Mouse (Mus musculus): ENCODE measurements around the gene Rbp4. TPM values are rescaled to one million over a fixed set of nuclear protein-coding genes. Genes with fewer than 3 reads are reported as not detected.

Rbp4 gene
- polyA plus RNA-seq (2012; rRNA removed; ENCODE audit: low replicate concordance), result 5.7 and 7.3 TPM in 2 replicates

DNA sequence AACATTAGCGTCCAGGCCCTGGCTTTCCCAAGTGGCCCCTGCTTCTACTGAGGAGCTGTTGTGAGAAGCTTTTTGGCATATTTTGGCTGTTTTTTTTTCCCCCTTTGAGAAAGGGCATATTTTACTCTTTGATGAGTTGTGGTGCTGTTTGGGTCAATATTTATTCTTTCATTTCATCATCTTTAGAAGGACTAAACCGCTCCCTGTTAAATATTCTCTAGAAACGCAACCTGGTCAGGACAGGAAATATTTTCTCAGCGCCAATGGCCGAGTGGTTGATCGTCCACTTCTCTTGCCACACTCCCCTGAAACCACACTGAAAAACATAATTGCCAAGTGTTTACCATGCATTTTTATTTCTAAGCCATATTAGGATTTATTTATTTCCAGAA lies at the start of gene Rbp4:
Gene Rbp4, minus strand, starts transcription at position 63 of the 392 bp plus-strand sequence.

GRCm38 (mm10) chr19:38132481-38132880 lies 7.4 kb upstream of the Rbp4 start, which contains the start of gene Pde6c:
Gene Pde6c (plus strand): TSS chr19:38132781.

GRCm38 (mm10) chr19:38096858-38097758 lies 28.0 kb downstream of the Rbp4 start, which contains the start of gene Ffar4:
Gene Ffar4 (plus strand): TSS chr19:38097071.

Other genes starting within 250 kb of the Rbp4 start
- gene Myof, start 81.7 kb downstream of the Rbp4 start, polyA plus RNA-seq (2012; rRNA removed; ENCODE audit: low replicate concordance), result 4.4 and 4.8 TPM in 2 replicates
- gene Cep55, start 70.3 kb downstream of the Rbp4 start, polyA plus RNA-seq (2012; rRNA removed; ENCODE audit: low replicate concordance), result 0.44 and 0.75 TPM in 2 replicates
- 5.6 and 6.6 TPM in 2 replicates for gene Ffar4, start 28.2 kb downstream of the Rbp4 start, polyA plus RNA-seq (2012; rRNA removed; ENCODE audit: low replicate concordance)
- gene Pde6c, start 7.5 kb upstream of the Rbp4 start, polyA plus RNA-seq (2012; rRNA removed; ENCODE audit: low replicate concordance), result not detected in 2 replicates
- 0.84 and 2.4 TPM in 2 replicates for gene Fra10ac1, start 98.9 kb upstream of the Rbp4 start, polyA plus RNA-seq (2012; rRNA removed; ENCODE audit: low replicate concordance)
- gene Lgi1, start 139.3 kb upstream of the Rbp4 start, polyA plus RNA-seq (2012; rRNA removed; ENCODE audit: low replicate concordance), result not detected in 2 replicates